Mouse (Mus musculus): ENCODE results near the gene Dcaf4. TPM values are rescaled to one million over a fixed set of nuclear protein-coding genes. Genes with fewer than 3 reads are reported as not detected.
A peak's percentile ranks its signal among the peaks of the same experiment; 100 is the strongest.

The Dcaf4 gene
- total and polyA plus RNA-seq, 3 experiments = 11.9 to 17.2 (median 13.6) TPM

GRCm38 (mm10) chr12:83486671-83487461, 33.4 kb upstream of the Dcaf4 start:
- Histone ChIP-seq H3K27ac (peak overlapping the region; percentile 70), H3K9ac (ENCODE audit: low read depth, low read length) (peak overlapping the region; percentile 90), H3K4me1 (ENCODE audit: control insufficient read depth, insufficient read depth, low read length) (peaks cover 1% of the 10 kb centered on the region), H3K36me3 (ENCODE audit: control insufficient read depth, insufficient read depth, low read length) (no peaks in the 10 kb centered on the region), H3K79me2 (replicated peaks; ENCODE audit: control insufficient read depth, insufficient read depth, low read length) (no peaks in the 10 kb centered on the region), H3K4me3 (peak overlapping the region; percentile 95), H3K27me3 (ENCODE audit: control insufficient read depth, insufficient read depth, low read length) (no peaks in the 10 kb centered on the region)
- DNase-seq = peak; percentile 70 to 71
- intact Hi-C loops (cut with DNase I) = loop anchor here (5.0 kb wide), 2 partner anchors 75 to 1315 kb away; no protein-coding TSS in a partner anchor
- WGBS = under 1% methylated on average over 65 of the region's 73 CpGs
- TF ChIP-seq EP300 (IDR thresholded peaks at IDR 0.05; ENCODE audit: insufficient read depth, low read depth, low read length) (no peak), CTCF (IDR thresholded peaks at IDR 0.05) (peak; percentile 49)

- TF ChIP-seq POLR2A (IDR thresholded peaks at IDR 0.05; ENCODE audit: insufficient read depth, low read depth, low read length) (peak; percentile 70), CTCF (IDR thresholded peaks at IDR 0.05) (no peak), EP300 (IDR thresholded peaks at IDR 0.05; ENCODE audit: insufficient read depth, low read depth, low read length) (0 out of 2 replicates have a peak, but pooled peaks have one; percentile 35)
- Histone ChIP-seq H3K9ac (ENCODE audit: low read depth, low read length) (peak within 1 kb of the TSS; percentile 90), H3K79me2 (replicated peaks; ENCODE audit: control insufficient read depth, insufficient read depth, low read length) (no peaks in the 10 kb centered on the region), H3K27ac (peak within 1 kb of the TSS; percentile 77), H3K36me3 (ENCODE audit: control insufficient read depth, insufficient read depth, low read length) (no peaks in the 10 kb centered on the region), H3K4me3 (peak within 1 kb of the TSS; percentile 95), H3K27me3 (ENCODE audit: control insufficient read depth, insufficient read depth, low read length) (no peaks in the 10 kb centered on the region), H3K4me1 (ENCODE audit: control insufficient read depth, insufficient read depth, low read length) (peaks cover 1% of the 10 kb centered on the region)
- WGBS = under 1% methylated on average over 31 of the region's 31 CpGs
- DNase-seq = peak; percentile 99
- intact Hi-C loops (cut with DNase I) = loop anchor here (5.0 kb wide), 2 partner anchors 75 to 1315 kb away; no protein-coding TSS in a partner anchor
Observed at GRCm38 (mm10) chr12:83487476-83487991, 32.7 kb upstream of the Dcaf4 start, which contains the start of gene Dpf3. Dpf3 (minus strand) TSS chr12:83487716.

- 1% methylated on average over 29 of the region's 29 CpGs for WGBS
- Histone ChIP-seq H3K36me3 (ENCODE audit: control insufficient read depth, insufficient read depth, low read length) (no peaks in the 10 kb centered on the region), H3K9ac (ENCODE audit: low read depth, low read length) (peak overlapping the region; percentile 65), H3K27ac (peak overlapping the region; percentile 77), H3K79me2 (replicated peaks; ENCODE audit: control insufficient read depth, insufficient read depth, low read length) (no peaks in the 10 kb centered on the region), H3K4me3 (peak overlapping the region; percentile 95), H3K4me1 (ENCODE audit: control insufficient read depth, insufficient read depth, low read length) (peaks cover 1% of the 10 kb centered on the region), H3K27me3 (ENCODE audit: control insufficient read depth, insufficient read depth, low read length) (no peaks in the 10 kb centered on the region)
- TF ChIP-seq EP300 (IDR thresholded peaks at IDR 0.05; ENCODE audit: insufficient read depth, low read depth, low read length) (0 out of 2 replicates have a peak, but pooled peaks have one; percentile 19), CTCF (IDR thresholded peaks at IDR 0.05) (no peak), POLR2A (IDR thresholded peaks at IDR 0.05; ENCODE audit: insufficient read depth, low read depth, low read length) (no peak)
- intact Hi-C loops (cut with DNase I) = loop anchor here (5.0 kb wide), 2 partner anchors 76 to 1316 kb away; no protein-coding TSS in a partner anchor
- peak; percentile 60 to 65 for DNase-seq
Observed at GRCm38 (mm10) chr12:83488211-83488941, 31.9 kb upstream of the Dcaf4 start.

DNA sequence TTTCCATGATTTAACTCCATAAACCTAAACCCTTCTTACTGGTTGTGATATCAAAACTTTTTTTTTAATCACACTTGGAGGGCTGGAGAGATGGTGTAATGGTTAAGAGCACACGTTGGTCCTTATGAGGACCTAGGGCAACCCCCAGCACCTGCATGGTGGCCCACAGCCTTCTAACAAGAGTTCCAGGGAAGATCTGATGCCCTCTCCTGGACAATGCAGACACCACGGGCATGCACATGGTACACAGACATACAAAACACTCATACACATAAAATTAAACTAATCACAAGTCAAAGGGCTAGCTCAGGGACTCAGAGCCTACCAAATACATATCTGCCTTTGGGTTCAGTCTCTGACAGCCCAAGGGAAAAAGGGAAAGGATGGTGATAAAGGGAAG, 30.5 kb upstream of the Dcaf4 start:
- intact Hi-C loops (cut with DNase I) = loop anchor here (5.0 kb wide), 2 partner anchors 77 to 1317 kb away; no protein-coding TSS in a partner anchor
- Histone ChIP-seq H3K9ac (ENCODE audit: low read depth, low read length) (no peak overlapping the region), H3K27me3 (ENCODE audit: control insufficient read depth, insufficient read depth, low read length) (no peaks in the 10 kb centered on the region), H3K4me1 (ENCODE audit: control insufficient read depth, insufficient read depth, low read length) (peaks cover 1% of the 10 kb centered on the region), H3K36me3 (ENCODE audit: control insufficient read depth, insufficient read depth, low read length) (no peaks in the 10 kb centered on the region), H3K4me3 (no peak overlapping the region), H3K79me2 (replicated peaks; ENCODE audit: control insufficient read depth, insufficient read depth, low read length) (no peaks in the 10 kb centered on the region), H3K27ac (no peak overlapping the region)
- TF ChIP-seq POLR2A (IDR thresholded peaks at IDR 0.05; ENCODE audit: insufficient read depth, low read depth, low read length) (no peak), CTCF (IDR thresholded peaks at IDR 0.05) (peak; percentile 48), EP300 (IDR thresholded peaks at IDR 0.05; ENCODE audit: insufficient read depth, low read depth, low read length) (no peak)
- no peak for DNase-seq
- WGBS = 50% methylated on average over 2 of the region's 2 CpGs

GRCm38 (mm10) chr12:83491609-83492008, 28.7 kb upstream of the Dcaf4 start:
- Histone ChIP-seq H3K4me1 (ENCODE audit: control insufficient read depth, insufficient read depth, low read length) (no peaks in the 10 kb centered on the region), H3K27me3 (ENCODE audit: control insufficient read depth, insufficient read depth, low read length) (no peaks in the 10 kb centered on the region), H3K9ac (ENCODE audit: low read depth, low read length) (no peak overlapping the region), H3K79me2 (replicated peaks; ENCODE audit: control insufficient read depth, insufficient read depth, low read length) (no peaks in the 10 kb centered on the region), H3K4me3 (no peak overlapping the region), H3K36me3 (ENCODE audit: control insufficient read depth, insufficient read depth, low read length) (no peaks in the 10 kb centered on the region), H3K27ac (no peak overlapping the region)
- DNase-seq = no peak
- TF ChIP-seq POLR2A (IDR thresholded peaks at IDR 0.05; ENCODE audit: insufficient read depth, low read depth, low read length) (no peak), CTCF (IDR thresholded peaks at IDR 0.05) (peak; percentile 68), EP300 (IDR thresholded peaks at IDR 0.05; ENCODE audit: insufficient read depth, low read depth, low read length) (no peak)
- intact Hi-C loops (cut with DNase I) = no loop called here
- WGBS = 56% methylated on average over 1 of the region's 1 CpGs

All from heart, adult 2 months (tissue).